Mouse (Mus musculus) stomach, embryonic 14.5 days (tissue): ENCODE measurements around the gene Cux1. TPM values are rescaled to one million over a fixed set of nuclear protein-coding genes. Genes with fewer than 3 reads are reported as not detected.

Experiments used
- ATAC-seq: fragments of 200-750 bp; cut with Nextera tagmentation; 2 replicates; pipeline ENCODE4 v1.8.0; 2017; ENCODE audit warnings: low read depth, moderate TSS enrichment; ENCODE audit not compliant: insufficient number of reproducible peaks, insufficient read depth, low FRiP score
- H3K27ac ChIP-seq: fragments of 300-500 bp; sonication (generic); 2 replicates; pipeline ENCODE4 v1.5.1; 2014; ENCODE audit warnings: mild to moderate bottlenecking, low read length, moderate library complexity, mixed read lengths
- H3K27me3 ChIP-seq: fragments of 300-500 bp; sonication (generic); 2 replicates; pipeline ENCODE4 v1.6.1; 2014; ENCODE audit warnings: low read length, control low read depth, mixed read lengths; ENCODE audit not compliant: control insufficient read depth, insufficient read depth
- H3K36me3 ChIP-seq: fragments of 300-500 bp; sonication (generic); 2 replicates; pipeline ENCODE4 v1.6.1; 2014; ENCODE audit warnings: mild to moderate bottlenecking, control low read depth, low read length, moderate library complexity, mixed read lengths; ENCODE audit not compliant: control insufficient read depth, insufficient read depth
- H3K4me1 ChIP-seq: fragments of 300-500 bp; sonication (generic); 2 replicates; pipeline ENCODE4 v1.6.1; 2014; ENCODE audit warnings: low read length, control low read depth, mixed read lengths; ENCODE audit not compliant: control insufficient read depth, insufficient read depth
- H3K4me2 ChIP-seq: fragments of 300-500 bp; sonication (generic); replicated peaks from 2 replicates; pipeline ENCODE4 v1.6.1; 2014; ENCODE audit warnings: low read depth, low read length, control low read depth
- H3K4me3 ChIP-seq: fragments of 300-500 bp; sonication (generic); 2 replicates; pipeline ENCODE4 v1.5.1; 2014; ENCODE audit warnings: low read depth, low read length, control low read depth
- H3K9ac ChIP-seq: fragments of 300-500 bp; sonication (generic); replicated peaks from 2 replicates; pipeline ENCODE4 v1.6.1; 2014; ENCODE audit warnings: low read depth, mild to moderate bottlenecking, control low read depth, low read length, moderate library complexity, mixed read lengths
- H3K9me3 ChIP-seq: fragments of 300-500 bp; sonication (generic); 2 replicates; pipeline ENCODE4 v1.6.1; 2016; ENCODE audit warnings: low read depth, low read length, control low read depth; ENCODE audit not compliant: control insufficient read depth
- WGBS: fragments of 180-500 bp; shearing (Covaris S2); extraction: QIAGEN DNeasy Blood & Tissue Kit; methylation state at CpG from one replicate; pipeline ENCODE4 v1.1.7; 2014; 5-methylcytosine and 5-hydroxymethylcytosine counted together
- polyA plus RNA-seq: library from polyadenylated mRNA; unstranded; fragments of >200 nt; fragmentation: Nextera tagmentation; extraction: Ambion mirVana; gene quantifications from 2 replicates; pipeline ENCODE4 v1.2.1, GENCODE M21; 2014

Gene Cux1
- polyA plus RNA-seq, 1 experiment from 2014 or later = 92.8 TPM

- Histone ChIP-seq H3K36me3 (no peaks in the 10 kb centered on the region; the same call in 1 of the 2 replicates), H3K27me3 (no peaks in the 10 kb centered on the region), H3K27ac (no peak overlapping the region), H3K4me3 (no peak overlapping the region), H3K9me3 (no peaks in the 10 kb centered on the region), H3K4me1 (peaks cover 26% of the 10 kb centered on the region), H3K9ac (no peak overlapping the region), H3K4me2 (no peak overlapping the region)
- no peak for ATAC-seq
- WGBS = 78% methylated on average over 2 of the region's 2 CpGs
Observed at GRCm38 (mm10) chr5:136499316-136499715, 68.0 kb downstream of the Cux1 start.

- no peak for ATAC-seq
- Histone ChIP-seq H3K36me3 (no peaks in the 10 kb centered on the region; the same call in 1 of the 2 replicates), H3K27me3 (no peaks in the 10 kb centered on the region), H3K27ac (no peak overlapping the region), H3K9ac (no peak overlapping the region), H3K9me3 (no peaks in the 10 kb centered on the region), H3K4me2 (no peak overlapping the region), H3K4me3 (no peak overlapping the region), H3K4me1 (peaks cover 26% of the 10 kb centered on the region)
- 89% methylated on average over 3 of the region's 3 CpGs for WGBS
Observed at GRCm38 (mm10) chr5:136498741-136499140, 68.5 kb downstream of the Cux1 start.

- H3K36me3 ChIP-seq = no peaks in the 10 kb centered on the region; the same call in 1 of the 2 replicates
- no peaks in the 10 kb centered on the region for H3K27me3 ChIP-seq
- H3K4me1 ChIP-seq = peaks cover 15% of the 10 kb centered on the region
- 76% methylated on average over 2 of the region's 2 CpGs for WGBS
- no peaks in the 10 kb centered on the region for H3K9me3 ChIP-seq
- no peak overlapping the region for H3K9ac ChIP-seq
- H3K27ac ChIP-seq = no peak overlapping the region
- no peak overlapping the region for H3K4me3 ChIP-seq
- H3K4me2 ChIP-seq = no peak overlapping the region
- no peak for ATAC-seq
Observed at GRCm38 (mm10) chr5:136497301-136497700, 70.0 kb downstream of the Cux1 start.

- no peak for ATAC-seq
- Histone ChIP-seq H3K9me3 (no peaks in the 10 kb centered on the region), H3K9ac (no peak overlapping the region), H3K4me2 (no peak overlapping the region), H3K4me3 (no peak overlapping the region), H3K4me1 (peaks cover 5% of the 10 kb centered on the region), H3K27me3 (no peaks in the 10 kb centered on the region), H3K27ac (no peak overlapping the region), H3K36me3 (no peaks in the 10 kb centered on the region; the same call in 1 of the 2 replicates)
- 86% methylated on average over 3 of the region's 3 CpGs for WGBS
Observed at GRCm38 (mm10) chr5:136495581-136495980, 71.7 kb downstream of the Cux1 start.

- Histone ChIP-seq H3K4me3 (no peak overlapping the region), H3K9ac (no peak overlapping the region), H3K4me2 (no peak overlapping the region), H3K36me3 (no peaks in the 10 kb centered on the region; the same call in 1 of the 2 replicates), H3K27ac (no peak overlapping the region), H3K9me3 (no peaks in the 10 kb centered on the region), H3K4me1 (no peaks in the 10 kb centered on the region), H3K27me3 (no peaks in the 10 kb centered on the region)
- WGBS = 85% methylated on average over 7 of the region's 7 CpGs
- ATAC-seq = no peak
Observed at GRCm38 (mm10) chr5:136494927-136495326, 72.4 kb downstream of the Cux1 start.

GRCm38 (mm10) chr5:136494288-136494687 lies 73.0 kb downstream of the Cux1 start:
- Histone ChIP-seq H3K36me3 (no peaks in the 10 kb centered on the region; the same call in 1 of the 2 replicates), H3K4me2 (no peak overlapping the region), H3K9ac (no peak overlapping the region), H3K9me3 (no peaks in the 10 kb centered on the region), H3K27me3 (no peaks in the 10 kb centered on the region), H3K27ac (no peak overlapping the region), H3K4me1 (no peaks in the 10 kb centered on the region), H3K4me3 (no peak overlapping the region)
- 83% methylated on average over 2 of the region's 2 CpGs for WGBS
- no peak for ATAC-seq

GRCm38 (mm10) chr5:136489450-136489849 lies 77.8 kb downstream of the Cux1 start:
- H3K4me2 ChIP-seq = no peak overlapping the region
- H3K9ac ChIP-seq = no peak overlapping the region
- H3K36me3 ChIP-seq = peaks cover 8% of the 10 kb centered on the region
- H3K4me1 ChIP-seq = peaks cover 15% of the 10 kb centered on the region
- 80% methylated on average over 5 of the region's 5 CpGs for WGBS
- H3K9me3 ChIP-seq = no peaks in the 10 kb centered on the region
- no peak overlapping the region for H3K4me3 ChIP-seq
- no peaks in the 10 kb centered on the region for H3K27me3 ChIP-seq
- no peak overlapping the region for H3K27ac ChIP-seq
- ATAC-seq = no peak

GRCm38 (mm10) chr5:136488721-136489120 lies 78.6 kb downstream of the Cux1 start:
- H3K4me3 ChIP-seq = no peak overlapping the region
- 82% methylated on average over 3 of the region's 3 CpGs for WGBS
- H3K27me3 ChIP-seq = no peaks in the 10 kb centered on the region
- peaks cover 15% of the 10 kb centered on the region for H3K4me1 ChIP-seq
- no peaks in the 10 kb centered on the region for H3K9me3 ChIP-seq
- H3K27ac ChIP-seq = no peak overlapping the region
- H3K4me2 ChIP-seq = no peak overlapping the region
- ATAC-seq = no peak
- no peak overlapping the region for H3K9ac ChIP-seq
- peaks cover 14% of the 10 kb centered on the region for H3K36me3 ChIP-seq

GRCm38 (mm10) chr5:136488223-136488622 lies 79.1 kb downstream of the Cux1 start:
- Histone ChIP-seq H3K4me2 (no peak overlapping the region), H3K27me3 (no peaks in the 10 kb centered on the region), H3K4me1 (peaks cover 15% of the 10 kb centered on the region), H3K9ac (no peak overlapping the region), H3K36me3 (peaks cover 15% of the 10 kb centered on the region), H3K4me3 (no peak overlapping the region), H3K27ac (no peak overlapping the region), H3K9me3 (no peaks in the 10 kb centered on the region)
- ATAC-seq = no peak
- WGBS = 33% methylated on average over 1 of the region's 1 CpGs
